Mouse (Mus musculus) heart, embryonic 16.5 days (tissue): ENCODE measurements around the gene Ccdc77. TPM values are rescaled to one million over a fixed set of nuclear protein-coding genes. Genes with fewer than 3 reads are reported as not detected.

Experiments used
- ATAC-seq: fragments of 200-750 bp; cut with Nextera tagmentation; replicated peaks from 2 replicates; pipeline ENCODE4 v1.8.0; 2017; ENCODE audit warnings: moderate number of reproducible peaks; ENCODE audit not compliant: insufficient read depth, low FRiP score; ENCODE audit errors: extremely low read depth
- H3K27ac ChIP-seq: fragments of 300-500 bp; sonication (generic); 2 replicates; pipeline ENCODE4 v1.5.1; 2014; ENCODE audit warnings: mild to moderate bottlenecking, low read length, control low read depth, moderate library complexity
- H3K27me3 ChIP-seq: fragments of 300-500 bp; sonication (generic); 2 replicates; pipeline ENCODE4 v1.6.1; 2014; ENCODE audit warnings: low read length, mixed read lengths; ENCODE audit not compliant: control insufficient read depth, insufficient read depth
- H3K36me3 ChIP-seq: fragments of 300-500 bp; sonication (generic); 2 replicates; pipeline ENCODE4 v1.6.1; 2014; ENCODE audit not compliant: control insufficient read depth, insufficient read depth
- H3K4me1 ChIP-seq: fragments of 300-500 bp; sonication (generic); 2 replicates; pipeline ENCODE4 v1.6.1; 2014; ENCODE audit warnings: low read length, mixed read lengths; ENCODE audit not compliant: control insufficient read depth, insufficient read depth
- H3K4me2 ChIP-seq: fragments of 300-500 bp; sonication (generic); 2 replicates; pipeline ENCODE4 v1.6.1; 2014; ENCODE audit warnings: low read depth, mild to moderate bottlenecking, control low read depth, low read length
- H3K4me3 ChIP-seq: fragments of 300-500 bp; sonication (generic); 2 replicates; pipeline ENCODE4 v1.5.1; 2014; ENCODE audit warnings: mild to moderate bottlenecking, control low read depth, low read length
- H3K9ac ChIP-seq: fragments of 300-500 bp; sonication (generic); 2 replicates; pipeline ENCODE4 v1.6.1; 2014; ENCODE audit warnings: low read length, control low read depth
- H3K9me3 ChIP-seq: fragments of 300-500 bp; sonication (generic); replicated peaks from 2 replicates; pipeline ENCODE4 v1.6.1; 2016; ENCODE audit warnings: low read length; ENCODE audit not compliant: control insufficient read depth
- WGBS: fragments of 180-500 bp; shearing (Covaris S2); extraction: QIAGEN DNeasy Blood & Tissue Kit; methylation state at CpG from one replicate; pipeline ENCODE4 v1.1.7; 2014; 5-methylcytosine and 5-hydroxymethylcytosine counted together
- polyA plus RNA-seq: library from polyadenylated mRNA; unstranded; fragments of >200 nt; fragmentation: Nextera tagmentation; extraction: Ambion mirVana; gene quantifications from 2 replicates; pipeline ENCODE4 v1.2.1, GENCODE M21; 2015

Ccdc77 gene
- polyA plus RNA-seq, 1 experiment from 2014 or later: 21.0 TPM

DNA sequence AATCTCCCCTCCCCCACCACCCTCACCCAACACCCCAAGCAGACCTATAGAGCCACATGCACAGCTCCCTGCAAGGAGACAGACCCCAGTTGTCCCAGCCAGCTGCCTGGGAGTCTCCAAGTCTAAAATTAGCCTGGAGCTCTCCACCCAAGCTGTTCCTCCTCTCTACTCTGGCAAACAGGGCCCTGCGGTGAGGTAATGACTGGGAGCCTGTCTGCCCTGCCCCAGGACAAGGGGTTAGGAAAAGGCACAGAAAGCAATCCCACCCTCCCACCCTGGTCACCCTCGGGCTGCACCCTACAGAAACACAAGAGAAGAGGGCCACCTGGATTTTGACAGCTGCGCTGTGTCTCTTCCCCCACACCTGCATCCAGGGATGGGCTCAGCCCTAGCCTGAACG, 89.3 kb downstream of the Ccdc77 start:
- H3K36me3 ChIP-seq: no peaks in the 10 kb centered on the region
- no peaks in the 10 kb centered on the region for H3K27me3 ChIP-seq
- 36% methylated on average over 4 of the region's 4 CpGs for WGBS
- H3K4me2 ChIP-seq: no peak overlapping the region
- H3K4me3 ChIP-seq: no peak overlapping the region
- peaks cover 29% of the 10 kb centered on the region for H3K4me1 ChIP-seq
- H3K9ac ChIP-seq: peak overlapping the region; percentile 24
- peak overlapping the region; percentile 80 for H3K27ac ChIP-seq
- no peaks in the 10 kb centered on the region for H3K9me3 ChIP-seq
- ATAC-seq: peak; percentile 89

Other genes with a start within 250 kb of the Ccdc77 start
- gene D330020A13Rik, start 70.0 kb downstream of the Ccdc77 start, polyA plus RNA-seq: 0.49 TPM in 1 of 2 replicates, not detected in the other
- 0.20 TPM in 2 replicates for gene B4galnt3, start 69.8 kb downstream of the Ccdc77 start, polyA plus RNA-seq
- gene Kdm5a, start 250 bp downstream of the Ccdc77 start, polyA plus RNA-seq: 27.2 and 27.6 TPM in 2 replicates
- 6.5 and 9.0 TPM in 2 replicates for gene Il17ra, start 98.9 kb upstream of the Ccdc77 start, polyA plus RNA-seq
- 0.07 and 0.11 TPM in 2 replicates for gene Tmem121b, start 129.4 kb upstream of the Ccdc77 start, polyA plus RNA-seq
- 14.9 and 17.4 TPM in 2 replicates for gene Hdhd5, start 166.9 kb upstream of the Ccdc77 start, polyA plus RNA-seq